Mouse (Mus musculus): ENCODE measurements at regions not wholly inside any gene's neighbourhood (a gene's known extent, or its start where the extent isn't known, plus 50 kb on each side); places are given as distances from the start of the nearest gene placed in this dataset.

DNA sequence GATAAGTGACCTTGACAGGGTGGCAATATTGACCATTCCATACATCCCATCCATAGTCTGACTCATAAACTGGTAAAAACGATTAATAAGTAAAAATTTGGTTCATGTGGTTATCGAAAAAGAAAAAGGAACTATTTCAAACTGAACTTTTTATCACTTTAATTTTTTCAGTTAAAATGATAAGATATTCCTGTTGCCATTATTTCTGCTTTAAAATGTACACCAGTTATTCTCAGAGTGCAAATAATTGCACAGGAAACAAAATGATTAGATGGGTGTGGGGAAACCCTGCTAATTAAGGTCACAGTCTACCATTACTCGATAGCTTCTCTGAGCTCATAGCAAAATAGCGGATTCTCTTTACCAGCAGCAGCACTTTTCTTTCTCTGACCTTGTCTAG lies 509.4 kb downstream of the Pcdh7 start:
- no peak for TF ChIP-seq CTCF (IDR thresholded peaks at IDR 0.05; ENCODE audit: borderline replicate concordance, extremely low read depth, insufficient read depth, insufficient read length)
- TF ChIP-seq POLR2A (IDR thresholded peaks at IDR 0.05; ENCODE audit: borderline replicate concordance, extremely low read depth, insufficient read depth, insufficient read length, poor library complexity, severe bottlenecking): no peak
